Comparison of ENCODE assay signal across 8 mouse cellular contexts in genomic region chr10:62336601-62337578, GRCm38 (mm10). TPM values are rescaled to one million over a fixed set of nuclear protein-coding genes. Genes with fewer than 3 reads are reported as not detected.
DNase-seq lines count a peak whose midpoint lies in the region; ATAC-seq and TF ChIP-seq lines count a peak whose summit lies in the region.

No protein-coding gene starts in this region.

- WGBS in heart, embryonic 16.5 days, result 32% methylated on average over 12 of the region's 12 CpGs
- 24% methylated on average over 12 of the region's 12 CpGs for WGBS in liver, postnatal 0 days (ENCODE audit: insufficient replicate concordance)

- peak overlapping the region; percentile 67 for H3K4me2 ChIP-seq in heart, embryonic 16.5 days (ENCODE audit: low read depth, low read length)
- H3K4me2 ChIP-seq in liver, postnatal 0 days (ENCODE audit: low read depth, low read length), result peak overlapping the region; percentile 15

- no peak for TF ChIP-seq EP300 in liver, postnatal 0 days (IDR thresholded peaks at IDR 0.05; ENCODE audit: low read depth)

- H3K4me1 ChIP-seq in heart, embryonic 16.5 days (ENCODE audit: control insufficient read depth, insufficient read depth, low read length), result peaks cover 64% of the 10 kb centered on the region
- H3K4me1 ChIP-seq in liver, postnatal 0 days (ENCODE audit: insufficient read depth), result peaks cover 61% of the 10 kb centered on the region

- no peaks in the 10 kb centered on the region for H3K27me3 ChIP-seq in heart, embryonic 16.5 days (ENCODE audit: control insufficient read depth, insufficient read depth, low read length)
- H3K27me3 ChIP-seq in liver, postnatal 0 days (ENCODE audit: insufficient read depth, low read length), result no peaks in the 10 kb centered on the region

- H3K4me3 ChIP-seq in gastrocnemius, adult 2 months, result 0 out of 2 replicates have a peak overlapping the region, but pooled peaks have one; percentile 11
- H3K4me3 ChIP-seq in heart, embryonic 16.5 days (ENCODE audit: low read length), result peak overlapping the region; percentile 32
- H3K4me3 ChIP-seq in liver, postnatal 0 days (ENCODE audit: low read depth, low read length), result no peak overlapping the region

- intact Hi-C loops in gastrocnemius, adult 2 months (cut with DNase I), result no loop called here

- 0 out of 2 replicates have a peak, but pooled peaks cover 2% of the 10 kb centered on the region for H3K36me3 ChIP-seq in heart, embryonic 16.5 days (ENCODE audit: control insufficient read depth, insufficient read depth)
- 0 out of 2 replicates have a peak, but pooled peaks cover 2% of the 10 kb centered on the region for H3K36me3 ChIP-seq in liver, postnatal 0 days (replicated peaks; ENCODE audit: insufficient read depth, low read length)

- DNase-seq in gastrocnemius, adult 2 months, result no peak
- no peak for DNase-seq in gastrocnemius, postnatal 25 days
- peak; percentile 39 for DNase-seq in MN1 (ENCODE audit: low spot score)
- DNase-seq in liver, postnatal 0 days, result no peak
- no peak for DNase-seq in left cerebral cortex, adult 11 months (ENCODE audit: low spot score)
- no peak for DNase-seq in spleen, adult 18-20 months
- no peak for DNase-seq in retina, embryonic 14.5 days (ENCODE audit: low spot score)

- no peaks in the 10 kb centered on the region for H3K9me3 ChIP-seq in heart, embryonic 16.5 days (replicated peaks; ENCODE audit: control insufficient read depth, low read length)
- H3K9me3 ChIP-seq in liver, postnatal 0 days (ENCODE audit: low read length), result no peaks in the 10 kb centered on the region

- no peak for ATAC-seq in heart, embryonic 16.5 days (replicated peaks; ENCODE audit: extremely low read depth, insufficient read depth, low FRiP score)
- ATAC-seq in liver, postnatal 0 days, result no peak

- H3K9ac ChIP-seq in heart, embryonic 16.5 days (ENCODE audit: low read length), result peak overlapping the region; percentile 57
- H3K9ac ChIP-seq in liver, postnatal 0 days (replicated peaks), result no peak overlapping the region

- H3K27ac ChIP-seq in gastrocnemius, adult 2 months, result peak overlapping the region; percentile 86
- peak overlapping the region; percentile 93 for H3K27ac ChIP-seq in heart, embryonic 16.5 days (ENCODE audit: low read length)
- peak overlapping the region; percentile 41 for H3K27ac ChIP-seq in liver, postnatal 0 days (ENCODE audit: low read depth)

- no peak for TF ChIP-seq CTCF in gastrocnemius, adult 2 months (IDR thresholded peaks at IDR 0.05)
- TF ChIP-seq CTCF in liver, postnatal 0 days (IDR thresholded peaks at IDR 0.05; ENCODE audit: low read depth), result no peak

RNA-seq across cellular contexts. Expression of gene Hk1, which starts 42.8 kb away (rescaled TPM):
- 1 to 10 TPM; 6.2 to 8.7 TPM for total RNA-seq in gastrocnemius, adult 2 months (2021)
- total RNA-seq in gastrocnemius, postnatal 25 days (2021), result 1 to 10 TPM; 7.1 to 8.5 TPM
- 232 and 240 TPM in 2 replicates for polyA plus RNA-seq in heart, embryonic 16.5 days (2015; fragmentation: Nextera tagmentation; extraction: Ambion mirVana)
- 22.1 and 30.7 TPM in 2 replicates for polyA plus RNA-seq in liver, postnatal 0 days (2015; fragmentation: Nextera tagmentation; extraction: Ambion mirVana)

Comparison
In these comparisons a context has a peak if more than half of its experiments do, and no peak if none do; other contexts are left out.
1. H3K27ac ChIP-seq: peak in every context shown above with its lines; median percentile 93 in heart, embryonic 16.5 days; 86 in gastrocnemius, adult 2 months; 41 in liver, postnatal 0 days.